Mouse (Mus musculus): ENCODE measurements around the gene Heatr3. TPM values are rescaled to one million over a fixed set of nuclear protein-coding genes. Genes with fewer than 3 reads are reported as not detected.
"Not testable (repeated sequence)": the region's sequence is repeated elsewhere in the genome, so short reads cannot be mapped to it uniquely, and the experiment has no call there.

Gene Heatr3
- polyA plus RNA-seq, 1 experiment from 2014 or later: 42.0 TPM

DNA sequence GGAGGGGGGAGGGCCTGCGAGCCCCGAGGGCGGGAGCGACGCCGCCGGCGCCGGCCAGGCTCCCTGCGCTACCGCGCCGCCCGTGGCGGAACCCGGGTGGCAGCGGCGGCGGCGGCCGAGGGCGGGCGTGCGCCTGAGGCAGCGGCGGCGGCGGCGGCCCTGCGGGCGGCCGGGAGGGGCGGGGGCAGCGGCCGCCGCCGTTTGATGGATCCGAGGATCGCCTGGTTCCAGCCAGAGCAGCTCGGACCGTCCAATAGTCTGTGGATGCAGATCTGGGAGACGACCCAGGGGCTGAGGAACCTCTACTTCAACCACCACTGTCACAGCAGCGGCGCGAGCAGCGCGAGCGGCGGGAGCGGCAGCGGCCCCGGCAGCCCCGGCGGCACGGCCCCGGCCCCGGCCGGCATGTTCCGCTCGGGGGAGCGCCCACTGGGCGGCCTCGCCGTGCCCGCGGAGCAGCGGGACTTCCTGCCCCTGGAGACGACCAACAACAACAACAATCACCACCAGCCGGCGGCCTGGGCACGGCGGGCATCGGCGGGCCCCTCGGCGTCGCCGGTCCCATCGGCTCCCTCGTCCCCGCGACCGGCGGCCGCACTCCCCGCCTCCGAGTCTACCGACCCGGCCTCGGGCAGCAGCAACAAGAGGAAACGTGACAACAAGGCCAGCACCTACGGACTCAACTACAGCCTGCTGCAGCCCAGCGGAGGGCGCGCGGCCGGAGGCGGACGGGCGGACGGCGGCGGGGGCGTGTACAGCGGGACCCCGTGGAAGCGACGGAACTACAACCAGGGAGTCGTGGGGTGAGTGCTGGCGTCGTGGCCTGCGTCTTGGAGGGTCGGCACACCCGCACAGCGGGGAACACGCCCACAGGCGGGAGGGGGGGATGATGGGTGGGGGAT, 62.3 kb downstream of the Heatr3 start:
- under 1% methylated on average over 112 of the region's 117 CpGs for WGBS
- Histone ChIP-seq H3K36me3 (peaks cover 20% of the 10 kb centered on the region; the same call in 1 of the 2 replicates), H3K4me3 (peak overlapping the region; percentile 97), H3K4me1 (replicated peaks) (peaks cover 47% of the 10 kb centered on the region), H3K27ac (peak overlapping the region; percentile 97), H3K9me3 (no peaks in the 10 kb centered on the region), H3K27me3 (ENCODE audit: insufficient read depth, poor library complexity, severe bottlenecking) (no peaks in the 10 kb centered on the region)
- DNase-seq (ENCODE audit: low spot score): peak; percentile 64

DNA sequence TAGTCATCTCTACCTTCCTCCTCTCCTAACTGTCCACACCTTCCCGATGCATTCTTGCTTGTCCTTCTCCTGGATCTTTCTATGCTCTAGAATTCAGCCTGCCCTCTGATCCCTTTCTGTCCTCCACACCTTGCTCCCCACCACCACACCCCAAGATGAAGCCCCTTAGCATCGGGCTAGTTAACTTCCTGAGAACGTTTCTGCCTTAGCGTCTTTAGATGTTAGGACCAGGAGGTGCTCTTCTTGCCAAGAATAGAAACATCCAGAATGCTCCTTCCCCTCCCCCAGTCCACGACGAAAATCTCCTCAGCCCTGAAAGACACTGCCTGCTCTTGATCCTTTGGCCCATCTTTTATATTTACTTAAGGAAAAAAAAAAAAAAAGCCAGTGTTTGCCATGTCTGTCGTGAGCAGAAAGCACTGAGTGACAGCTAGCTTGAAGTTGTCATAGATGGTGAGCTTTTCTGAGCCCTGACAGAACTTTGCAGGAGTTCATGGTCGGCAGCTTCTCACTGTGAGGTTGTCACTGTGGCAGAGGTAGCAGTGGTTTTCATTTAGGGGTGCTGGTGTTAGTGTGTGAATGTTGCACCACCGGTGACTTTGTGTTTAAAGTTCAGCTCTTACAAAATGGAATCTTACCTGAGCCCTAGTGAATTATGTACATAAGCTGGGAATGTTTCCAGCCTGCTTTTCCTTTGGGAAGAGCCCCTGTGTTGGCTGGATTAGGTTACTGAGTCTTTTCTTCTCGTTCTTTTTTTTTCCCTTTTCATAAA, 63.3 kb downstream of the Heatr3 start:
- peaks cover 49% of the 10 kb centered on the region for H3K4me1 ChIP-seq (replicated peaks)
- WGBS: 27% methylated on average over 10 of the region's 10 CpGs

DNA sequence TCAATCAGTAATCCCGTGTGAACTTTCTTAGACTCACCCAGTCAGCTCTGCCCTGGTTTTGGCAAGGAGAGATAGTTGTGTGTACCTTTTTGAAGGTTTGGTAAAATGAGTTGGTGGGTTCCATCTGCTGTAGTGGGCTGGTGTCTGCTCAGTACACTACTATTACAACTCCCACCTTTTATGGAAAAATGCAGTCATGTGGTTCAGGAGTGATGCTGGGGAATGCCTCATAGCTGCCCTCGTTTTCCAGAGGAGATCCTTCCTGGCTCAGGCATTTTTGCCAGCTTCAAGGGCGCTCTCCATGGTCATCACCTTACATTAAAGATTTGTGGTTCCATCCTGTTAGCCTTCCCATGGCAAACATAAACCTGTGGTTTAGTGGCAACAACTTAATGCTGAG, 64.0 kb downstream of the Heatr3 start:
- Histone ChIP-seq H3K36me3 (peaks cover 31% of the 10 kb centered on the region; the same call in 1 of the 2 replicates), H3K27ac (no peak overlapping the region), H3K4me1 (replicated peaks) (peaks cover 49% of the 10 kb centered on the region), H3K9me3 (no peaks in the 10 kb centered on the region), H3K27me3 (ENCODE audit: insufficient read depth, poor library complexity, severe bottlenecking) (no peaks in the 10 kb centered on the region), H3K4me3 (peak overlapping the region; percentile 97)
- no peak for DNase-seq (ENCODE audit: low spot score)
- WGBS: 62% methylated on average over 3 of the region's 3 CpGs

More for the DNA sequence above, 63.3 kb downstream of the Heatr3 start:
- Histone ChIP-seq H3K4me3 (peak overlapping the region; percentile 97), H3K27ac (peak overlapping the region; percentile 97), H3K27me3 (ENCODE audit: insufficient read depth, poor library complexity, severe bottlenecking) (no peaks in the 10 kb centered on the region), H3K36me3 (peaks cover 29% of the 10 kb centered on the region; the same call in 1 of the 2 replicates), H3K9me3 (no peaks in the 10 kb centered on the region)
- DNase-seq (ENCODE audit: low spot score): no peak

DNA sequence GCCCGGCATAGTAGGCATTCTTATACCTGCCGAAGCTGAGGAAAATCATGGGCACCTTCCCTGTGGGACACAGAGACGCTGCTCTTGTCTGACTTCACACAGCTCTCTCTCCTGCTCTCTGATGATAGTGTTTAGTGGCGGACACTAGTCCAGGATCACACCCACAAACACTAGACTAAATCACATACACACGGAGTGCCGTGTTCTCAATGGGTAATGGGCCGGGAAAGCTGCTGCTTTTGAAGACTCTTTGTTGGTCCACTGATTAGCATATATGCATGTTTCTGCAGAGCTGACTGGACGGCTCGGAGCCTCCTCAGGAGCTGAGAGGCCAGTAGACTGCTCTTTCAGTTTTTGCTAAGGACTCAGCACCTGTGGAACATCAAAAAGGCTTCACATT, 68.4 kb downstream of the Heatr3 start:
- peaks cover 37% of the 10 kb centered on the region; the same call in 1 of the 2 replicates for H3K36me3 ChIP-seq
- H3K4me3 ChIP-seq: no peak overlapping the region
- H3K4me1 ChIP-seq (replicated peaks): peaks cover 34% of the 10 kb centered on the region
- 82% methylated on average over 9 of the region's 9 CpGs for WGBS
- H3K9me3 ChIP-seq: no peaks in the 10 kb centered on the region
- no peak overlapping the region for H3K27ac ChIP-seq
- no peaks in the 10 kb centered on the region for H3K27me3 ChIP-seq (ENCODE audit: insufficient read depth, poor library complexity, severe bottlenecking)
- no peak for DNase-seq (ENCODE audit: low spot score)

DNA sequence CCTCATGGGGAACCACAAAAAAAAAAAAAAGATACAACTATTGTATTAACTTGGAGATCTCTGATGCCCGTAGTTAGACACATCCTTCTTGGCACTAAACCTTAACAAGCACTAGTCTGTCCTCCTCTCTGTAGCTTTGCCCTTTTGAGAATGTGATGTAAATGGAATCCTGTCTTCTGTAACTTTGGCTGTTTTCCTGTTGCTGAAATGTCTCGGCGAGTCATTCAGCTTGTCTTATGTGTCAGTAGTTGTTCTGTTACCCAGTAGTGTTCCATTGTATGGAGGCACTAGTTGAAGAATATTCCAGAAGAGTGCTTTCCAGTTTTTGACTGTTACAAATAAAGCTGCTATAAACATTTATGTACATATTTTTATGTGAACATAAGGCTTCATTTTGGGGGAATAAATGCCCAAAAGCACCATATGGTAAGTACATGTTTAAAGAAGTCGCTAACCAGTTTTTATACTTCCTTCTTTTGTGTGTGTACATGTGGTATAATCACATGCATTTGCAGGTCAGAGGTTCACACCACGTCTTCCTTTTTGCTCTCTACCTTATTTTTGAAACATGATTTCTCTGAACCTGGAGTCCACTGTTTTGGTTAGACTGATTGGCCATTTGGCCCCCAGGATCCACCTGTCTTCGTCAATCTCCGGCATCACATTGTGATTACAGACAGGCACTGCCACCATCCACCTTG, 69.6 kb downstream of the Heatr3 start:
- H3K4me1 ChIP-seq (replicated peaks): peaks cover 21% of the 10 kb centered on the region
- 94% methylated on average over 7 of the region's 7 CpGs for WGBS
- H3K36me3 ChIP-seq: peaks cover 37% of the 10 kb centered on the region; the same call in 1 of the 2 replicates
- H3K27me3 ChIP-seq (ENCODE audit: insufficient read depth, poor library complexity, severe bottlenecking): no peaks in the 10 kb centered on the region
- no peak overlapping the region for H3K4me3 ChIP-seq
- DNase-seq (ENCODE audit: low spot score): no peak
- H3K27ac ChIP-seq: no peak overlapping the region
- no peaks in the 10 kb centered on the region for H3K9me3 ChIP-seq

DNA sequence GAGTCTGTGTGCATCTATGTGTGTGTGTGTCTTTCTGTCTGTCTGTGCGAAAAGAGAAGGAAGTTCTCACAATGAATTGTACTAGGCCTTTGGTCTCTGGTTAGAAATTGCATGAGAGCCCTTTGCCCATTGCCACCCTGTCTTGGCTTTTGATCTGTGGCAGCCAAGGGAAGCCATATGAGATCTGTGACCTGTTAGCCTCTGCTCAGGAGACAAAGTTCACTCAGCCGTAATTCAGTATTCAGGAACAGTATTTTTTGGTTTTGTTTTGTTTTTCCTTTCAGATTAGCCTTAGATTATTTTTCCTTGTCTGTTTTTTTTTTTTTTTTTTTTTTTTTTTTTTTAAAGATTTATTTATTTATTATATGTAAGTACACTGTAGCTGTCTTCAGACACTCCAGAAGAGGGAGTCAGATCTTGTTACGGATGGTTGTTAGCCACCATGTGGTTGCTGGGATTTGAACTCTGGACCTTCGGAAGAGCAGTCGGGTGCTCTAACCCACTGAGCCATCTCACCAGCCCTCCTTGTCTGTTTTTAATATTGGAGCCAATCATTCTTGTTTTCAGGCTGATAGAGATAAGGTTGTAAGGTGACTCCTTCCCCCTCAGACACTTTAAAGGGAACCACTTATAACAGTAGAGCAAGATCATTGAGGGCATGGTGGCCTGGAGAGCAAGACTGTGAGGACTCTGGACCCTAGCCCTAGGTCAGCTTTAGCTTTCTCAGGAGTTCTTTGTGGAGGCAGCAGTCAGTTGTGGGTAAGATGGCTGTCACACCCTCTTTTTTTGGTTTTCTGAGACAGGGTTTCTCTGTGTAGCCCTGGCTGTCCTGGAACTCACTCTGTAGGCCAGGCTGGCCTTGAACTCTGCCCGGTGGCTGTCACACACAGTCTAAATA, 72.5 kb downstream of the Heatr3 start:
- not testable (repeated sequence) for H3K4me3 ChIP-seq; H3K27me3 ChIP-seq (ENCODE audit: insufficient read depth, poor library complexity, severe bottlenecking); DNase-seq (ENCODE audit: low spot score); H3K9me3 ChIP-seq; H3K27ac ChIP-seq; H3K4me1 ChIP-seq (replicated peaks)
- peaks cover 20% of the 10 kb centered on the region for H3K36me3 ChIP-seq
- WGBS: 85% methylated on average over 6 of the region's 6 CpGs

DNA sequence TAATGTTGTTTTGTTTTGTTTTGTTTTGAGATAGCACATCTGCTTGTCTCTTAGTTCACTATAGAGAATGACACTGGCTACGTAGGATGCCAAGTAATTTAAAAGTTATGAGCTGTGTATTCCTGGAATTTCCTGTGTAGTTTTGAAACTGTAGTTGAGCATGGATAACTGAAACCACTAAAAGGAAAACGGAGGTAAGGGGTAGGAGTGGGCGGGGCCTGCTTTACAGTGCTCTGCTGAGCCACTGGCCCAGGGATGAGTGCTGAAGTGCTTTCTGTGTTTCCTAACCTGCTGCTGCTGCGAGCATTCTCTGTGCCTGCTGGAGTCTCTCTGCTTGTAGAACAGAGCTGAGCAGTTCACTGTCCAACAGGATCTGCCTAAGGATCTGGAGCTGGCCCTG, 83.7 kb downstream of the Heatr3 start:
- H3K27ac ChIP-seq: no peak overlapping the region
- H3K4me1 ChIP-seq (replicated peaks): peaks cover 42% of the 10 kb centered on the region
- H3K9me3 ChIP-seq: no peaks in the 10 kb centered on the region
- 68% methylated on average over 4 of the region's 4 CpGs for WGBS
- H3K27me3 ChIP-seq (ENCODE audit: insufficient read depth, poor library complexity, severe bottlenecking): no peaks in the 10 kb centered on the region
- 0 out of 2 replicates have a peak, but pooled peaks cover 6% of the 10 kb centered on the region for H3K36me3 ChIP-seq
- DNase-seq (ENCODE audit: low spot score): no peak
- H3K4me3 ChIP-seq: no peak overlapping the region

Other genes starting within 250 kb of the Heatr3 start
- gene Zfp423, start 178.3 kb upstream of the Heatr3 start, polyA plus RNA-seq (2016; fragmentation: Nextera tagmentation; extraction: Ambion mirVana): 32.8 and 41.3 TPM in 2 replicates
- 45.3 and 49.3 TPM in 2 replicates for gene Cnep1r1, start 19.1 kb upstream of the Heatr3 start, polyA plus RNA-seq (2016; fragmentation: Nextera tagmentation; extraction: Ambion mirVana)
- 8.1 and 10.0 TPM in 2 replicates for gene Tent4b, start 61.4 kb downstream of the Heatr3 start, polyA plus RNA-seq (2016; fragmentation: Nextera tagmentation; extraction: Ambion mirVana)
- gene Adcy7, start 134.5 kb downstream of the Heatr3 start, polyA plus RNA-seq (2016; fragmentation: Nextera tagmentation; extraction: Ambion mirVana): 2.9 and 4.1 TPM in 2 replicates
- 61.8 and 85.8 TPM in 2 replicates for gene Brd7, start 224.3 kb downstream of the Heatr3 start, polyA plus RNA-seq (2016; fragmentation: Nextera tagmentation; extraction: Ambion mirVana)

Measured in hindbrain, embryonic 10.5 days (tissue).